Mouse (Mus musculus) forebrain, postnatal 0 days (tissue): ENCODE results near the gene Rac2. TPM values are rescaled to one million over a fixed set of nuclear protein-coding genes. Genes with fewer than 3 reads are reported as not detected.

Experiments
- ATAC-seq: fragments of 200-750 bp; cut with Nextera tagmentation; 2 replicates; pipeline ENCODE4 v1.8.0; 2017; ENCODE audit warnings: mild to moderate bottlenecking, moderate library complexity
- DNase-seq: peaks from one replicate; pipeline ENCODE4 v3.0.0-alpha.2; 2015
- H3K27ac ChIP-seq: fragments of 300-500 bp; sonication (generic); 2 replicates; pipeline ENCODE4 v1.5.1; 2014; ENCODE audit warnings: low read depth, mild to moderate bottlenecking, antibody characterized with exemption, low read length, moderate library complexity, mixed read lengths
- H3K27me3 ChIP-seq: fragments of 300-500 bp; sonication (generic); 2 replicates; pipeline ENCODE4 v1.6.1; 2014; ENCODE audit warnings: mild to moderate bottlenecking, low read length, mixed read lengths; ENCODE audit not compliant: insufficient read depth
- H3K36me3 ChIP-seq: fragments of 300-500 bp; sonication (generic); 2 replicates; pipeline ENCODE4 v1.6.1; 2014; ENCODE audit warnings: mild to moderate bottlenecking, moderate library complexity; ENCODE audit not compliant: insufficient read depth
- H3K4me1 ChIP-seq: fragments of 300-500 bp; sonication (generic); 2 replicates; pipeline ENCODE4 v1.6.1; 2014; ENCODE audit warnings: antibody characterized with exemption; ENCODE audit not compliant: insufficient read depth
- H3K4me2 ChIP-seq: fragments of 300-500 bp; sonication (generic); 2 replicates; pipeline ENCODE4 v1.6.1; 2014; ENCODE audit warnings: low read depth, mild to moderate bottlenecking, moderate library complexity
- H3K4me3 ChIP-seq: fragments of 300-500 bp; sonication (generic); 2 replicates; pipeline ENCODE4 v1.5.1; 2014; ENCODE audit warnings: low read depth, low read length, mixed read lengths
- H3K9ac ChIP-seq: fragments of 300-500 bp; sonication (generic); 2 replicates; pipeline ENCODE4 v1.6.1; 2014; ENCODE audit warnings: mild to moderate bottlenecking
- H3K9me3 ChIP-seq: fragments of 300-500 bp; sonication (generic); 2 replicates; pipeline ENCODE4 v1.6.1; 2016; ENCODE audit warnings: low read length
- CTCF ChIP-seq: sonication (generic); IDR thresholded peaks from 2 replicates; pipeline ENCODE4 v1.5.1; 2016; ENCODE audit warnings: antibody characterized with exemption, control low read depth, low read depth
- WGBS: fragments of 180-500 bp; shearing (Covaris S2); extraction: QIAGEN DNeasy Blood & Tissue Kit; methylation state at CpG from one replicate; pipeline ENCODE4 v1.1.7; 2014; 5-methylcytosine and 5-hydroxymethylcytosine counted together
- polyA plus RNA-seq: library from polyadenylated mRNA; unstranded; fragments of >200 nt; fragmentation: Nextera tagmentation; extraction: Ambion mirVana; gene quantifications from 2 replicates; pipeline ENCODE4 v1.2.1, GENCODE M21; 2015
- total RNA-seq: library from RNA; depleted of rRNA; stranded (reverse); fragments of >200 nt; gene quantifications from 2 replicates; pipeline ENCODE4 v1.2.3, GENCODE M21; 2014

The Rac2 gene
- total and polyA plus RNA-seq, 2 experiments from 2014 or later: 1.1 to 6.5 TPM

DNA sequence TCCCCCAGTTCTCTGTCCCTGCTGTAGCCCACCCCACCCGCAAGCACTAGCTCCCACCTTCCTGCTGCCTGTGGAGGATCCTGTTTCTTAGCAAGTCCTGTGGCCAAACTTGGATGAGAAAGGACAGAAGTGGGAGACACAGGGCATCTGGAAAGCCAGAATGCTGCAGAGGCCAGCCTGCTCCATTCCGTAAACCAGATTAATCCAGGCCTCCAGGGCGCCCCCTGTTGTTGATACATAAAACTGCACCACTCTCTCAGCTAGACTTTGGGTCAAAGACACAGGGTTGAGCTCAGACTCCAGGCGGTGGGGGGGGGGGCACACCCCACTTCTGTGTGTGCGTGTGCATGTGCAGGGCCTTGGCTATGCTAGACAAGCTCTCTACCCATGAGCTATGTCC, 22.9 kb upstream of the Rac2 start:
- no peaks in the 10 kb centered on the region for H3K27me3 ChIP-seq
- no peaks in the 10 kb centered on the region for H3K36me3 ChIP-seq
- H3K9me3 ChIP-seq: no peaks in the 10 kb centered on the region
- H3K4me3 ChIP-seq: no peak overlapping the region
- H3K4me2 ChIP-seq: no peak overlapping the region
- ATAC-seq (no peak), DNase-seq (no peak)
- H3K4me1 ChIP-seq: no peaks in the 10 kb centered on the region
- no peak; the same call in 1 of the 2 replicates for TF ChIP-seq CTCF
- WGBS: 63% methylated on average over 5 of the region's 5 CpGs
- no peak overlapping the region for H3K9ac ChIP-seq
- no peak overlapping the region for H3K27ac ChIP-seq

GRCm38 (mm10) chr15:78594831-78595230, 22.2 kb upstream of the Rac2 start:
- no peaks in the 10 kb centered on the region for H3K9me3 ChIP-seq
- DNase-seq (no peak), ATAC-seq (no peak)
- no peak for TF ChIP-seq CTCF
- no peak overlapping the region for H3K4me2 ChIP-seq
- H3K27me3 ChIP-seq: no peaks in the 10 kb centered on the region
- H3K4me3 ChIP-seq: no peak overlapping the region
- H3K4me1 ChIP-seq: no peaks in the 10 kb centered on the region
- no peak overlapping the region for H3K27ac ChIP-seq
- no peak overlapping the region for H3K9ac ChIP-seq
- 92% methylated on average over 2 of the region's 2 CpGs for WGBS
- H3K36me3 ChIP-seq: no peaks in the 10 kb centered on the region

- ATAC-seq (no peak), DNase-seq (no peak)
- Histone ChIP-seq H3K27ac (no peak overlapping the region), H3K4me3 (no peak overlapping the region), H3K27me3 (no peaks in the 10 kb centered on the region), H3K9ac (no peak overlapping the region), H3K4me1 (no peaks in the 10 kb centered on the region), H3K36me3 (no peaks in the 10 kb centered on the region), H3K9me3 (no peaks in the 10 kb centered on the region), H3K4me2 (no peak overlapping the region)
- WGBS: 74% methylated on average over 7 of the region's 7 CpGs
- TF ChIP-seq CTCF: no peak
These were observed 21.4 kb upstream of the Rac2 start for GRCm38 (mm10) chr15:78593896-78594425.

GRCm38 (mm10) chr15:78592452-78592968, 19.9 kb upstream of the Rac2 start:
- TF ChIP-seq CTCF: no peak
- Histone ChIP-seq H3K27me3 (no peaks in the 10 kb centered on the region), H3K9ac (no peak overlapping the region), H3K9me3 (no peaks in the 10 kb centered on the region), H3K36me3 (no peaks in the 10 kb centered on the region), H3K4me2 (no peak overlapping the region), H3K4me3 (no peak overlapping the region), H3K4me1 (no peaks in the 10 kb centered on the region; the same call in 1 of the 2 replicates), H3K27ac (no peak overlapping the region)
- DNase-seq (no peak), ATAC-seq (no peak)
- 78% methylated on average over 14 of the region's 14 CpGs for WGBS

GRCm38 (mm10) chr15:78591680-78592451, 19.3 kb upstream of the Rac2 start:
- Histone ChIP-seq H3K36me3 (no peaks in the 10 kb centered on the region), H3K27me3 (no peaks in the 10 kb centered on the region), H3K4me2 (no peak overlapping the region), H3K9ac (no peak overlapping the region), H3K27ac (no peak overlapping the region), H3K4me1 (no peaks in the 10 kb centered on the region; the same call in 1 of the 2 replicates), H3K4me3 (no peak overlapping the region), H3K9me3 (no peaks in the 10 kb centered on the region)
- no peak for TF ChIP-seq CTCF
- 72% methylated on average over 15 of the region's 15 CpGs for WGBS
- DNase-seq (no peak), ATAC-seq (no peak)

- no peaks in the 10 kb centered on the region for H3K9me3 ChIP-seq
- no peak for DNase-seq
- no peaks in the 10 kb centered on the region for H3K36me3 ChIP-seq
- H3K4me2 ChIP-seq: no peak overlapping the region
- no peaks in the 10 kb centered on the region; the same call in 1 of the 2 replicates for H3K4me1 ChIP-seq
- no peaks in the 10 kb centered on the region for H3K27me3 ChIP-seq
- no peak for ATAC-seq
- no peak overlapping the region for H3K9ac ChIP-seq
- TF ChIP-seq CTCF: no peak; the same call in 1 of the 2 replicates
- no peak overlapping the region for H3K27ac ChIP-seq
- 81% methylated on average over 6 of the region's 6 CpGs for WGBS
- no peak overlapping the region for H3K4me3 ChIP-seq
These were observed 18.2 kb upstream of the Rac2 start for GRCm38 (mm10) chr15:78590785-78591184.

- no peak overlapping the region for H3K4me3 ChIP-seq
- H3K27me3 ChIP-seq: no peaks in the 10 kb centered on the region
- TF ChIP-seq CTCF: no peak
- H3K27ac ChIP-seq: no peak overlapping the region
- ATAC-seq: no peak
- WGBS: 86% methylated on average over 6 of the region's 6 CpGs
- DNase-seq: no peak
- H3K4me2 ChIP-seq: no peak overlapping the region
- no peaks in the 10 kb centered on the region; the same call in 1 of the 2 replicates for H3K4me1 ChIP-seq
- H3K36me3 ChIP-seq: no peaks in the 10 kb centered on the region
- no peak overlapping the region for H3K9ac ChIP-seq
- H3K9me3 ChIP-seq: no peaks in the 10 kb centered on the region
These were observed 17.4 kb upstream of the Rac2 start for GRCm38 (mm10) chr15:78589936-78590335.
